Mouse (Mus musculus) kidney, adult 18-20 months (tissue): ENCODE results near the gene Nmnat3.
"Not testable (repeated sequence)": the region's sequence is repeated elsewhere in the genome, so short reads cannot be mapped to it uniquely, and the experiment has no call there.

Experiments used
- DNase-seq: peaks from one replicate; pipeline ENCODE4 v3.0.0; 2021

The Nmnat3 gene

GRCm38 (mm10) chr9:98287135-98287534, at the start of gene Nmnat3:
Gene Nmnat3, plus strand, starts transcription at chr9:98287435.
- DNase-seq: not testable (repeated sequence)

DNA sequence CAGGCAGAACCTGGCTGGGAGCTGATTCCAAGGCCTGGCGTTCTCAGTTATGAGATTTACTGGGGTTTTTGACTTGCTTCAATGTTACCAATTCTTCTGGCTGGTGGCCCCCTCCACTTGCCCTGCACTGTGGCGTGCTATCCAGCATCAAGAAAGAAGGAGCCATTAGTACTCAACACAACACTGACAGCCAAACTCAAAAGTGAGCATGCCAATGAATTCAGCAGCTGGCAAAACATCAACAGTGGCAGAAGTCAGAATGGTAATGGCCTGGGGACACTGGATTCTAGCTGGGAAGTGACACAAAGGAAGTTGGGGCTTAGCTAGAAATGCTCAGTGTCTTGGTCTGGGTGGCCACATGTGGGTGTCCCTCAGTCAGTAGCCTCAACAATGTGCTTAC, 43.8 kb upstream of the Nmnat3 start:
- DNase-seq: no peak

GRCm38 (mm10) chr9:98244223-98244622, 43.0 kb upstream of the Nmnat3 start:
- peak; percentile 25 for DNase-seq

DNA sequence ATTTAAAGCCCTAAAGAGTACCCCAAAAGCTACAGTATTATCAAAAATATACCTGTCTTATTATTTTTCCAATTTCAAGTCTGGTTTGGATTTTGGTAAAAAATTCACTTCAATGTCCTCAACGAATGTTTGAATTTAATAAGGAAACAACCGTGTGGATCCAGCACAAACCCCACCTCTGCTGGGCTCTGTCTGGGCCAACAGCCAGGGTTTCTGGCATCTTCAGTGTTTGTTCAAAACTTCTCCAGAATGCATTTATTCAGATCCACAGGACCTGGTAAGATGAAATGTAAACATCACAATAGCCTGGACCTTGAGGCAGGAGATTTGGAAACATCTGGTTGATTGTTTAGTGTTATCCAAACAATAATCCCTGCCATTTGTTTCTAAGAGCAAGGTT, 42.0 kb upstream of the Nmnat3 start:
- no peak for DNase-seq

DNA sequence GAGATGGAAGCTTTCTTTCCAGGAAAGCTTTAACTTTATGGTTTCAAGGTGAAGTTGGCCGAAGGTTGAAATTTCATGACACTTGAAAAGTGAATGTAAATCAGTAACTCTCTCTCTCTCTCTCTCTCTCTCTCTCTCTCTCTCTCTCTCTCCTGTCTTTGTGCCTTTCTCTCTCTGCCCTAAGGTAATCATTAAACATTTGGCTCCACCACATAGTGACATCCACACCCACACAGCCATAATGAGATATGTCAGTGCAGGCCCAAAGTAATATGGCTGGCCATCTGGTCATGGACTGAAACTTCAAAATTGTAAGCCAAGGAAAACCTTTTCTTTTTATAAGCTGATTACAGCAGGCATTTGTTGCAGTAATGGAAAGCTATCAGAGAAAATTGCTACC, 40.9 kb upstream of the Nmnat3 start:
- no peak for DNase-seq

DNA sequence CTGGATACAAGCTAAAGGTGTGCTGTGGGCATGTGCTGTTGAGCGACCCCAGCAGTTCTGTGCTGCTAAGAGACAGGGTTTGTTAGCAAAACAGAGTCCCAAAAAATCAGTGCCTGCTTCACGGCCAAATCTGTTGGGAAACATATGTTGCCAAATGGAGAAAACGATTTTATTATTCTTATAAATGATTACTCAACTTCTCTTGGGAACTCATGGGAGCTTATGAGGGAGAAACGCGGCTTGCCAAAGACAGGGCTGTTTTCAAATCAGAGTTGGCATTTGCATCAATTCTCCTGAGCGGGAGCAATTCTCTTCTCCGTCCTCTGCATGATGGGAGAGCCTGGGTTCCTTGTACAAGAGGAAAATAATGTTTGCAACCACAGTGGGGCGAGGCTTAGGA, 27.0 kb upstream of the Nmnat3 start:
- no peak for DNase-seq

- no peak for DNase-seq
Observed at GRCm38 (mm10) chr9:98261461-98262011, 25.7 kb upstream of the Nmnat3 start.

DNA sequence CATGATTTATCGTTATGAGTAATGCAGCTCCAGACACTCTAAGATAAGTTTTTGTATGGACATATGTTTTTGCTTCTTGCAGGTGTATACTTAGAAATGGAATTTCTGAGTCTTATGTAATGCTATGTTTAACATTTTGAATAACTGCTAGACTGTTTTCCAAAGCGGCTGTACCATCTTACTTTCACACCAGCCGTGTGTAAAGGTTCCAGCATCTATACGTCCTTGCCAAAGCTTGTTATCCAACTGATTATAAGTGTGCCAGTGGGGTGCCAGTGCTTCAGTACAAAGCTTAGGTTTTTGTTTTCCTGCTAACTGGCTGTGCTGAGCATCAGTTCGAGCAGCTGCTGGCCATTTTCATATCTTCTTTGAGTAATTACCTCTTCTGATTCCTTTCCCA, 22.3 kb upstream of the Nmnat3 start:
- DNase-seq: no peak

DNA sequence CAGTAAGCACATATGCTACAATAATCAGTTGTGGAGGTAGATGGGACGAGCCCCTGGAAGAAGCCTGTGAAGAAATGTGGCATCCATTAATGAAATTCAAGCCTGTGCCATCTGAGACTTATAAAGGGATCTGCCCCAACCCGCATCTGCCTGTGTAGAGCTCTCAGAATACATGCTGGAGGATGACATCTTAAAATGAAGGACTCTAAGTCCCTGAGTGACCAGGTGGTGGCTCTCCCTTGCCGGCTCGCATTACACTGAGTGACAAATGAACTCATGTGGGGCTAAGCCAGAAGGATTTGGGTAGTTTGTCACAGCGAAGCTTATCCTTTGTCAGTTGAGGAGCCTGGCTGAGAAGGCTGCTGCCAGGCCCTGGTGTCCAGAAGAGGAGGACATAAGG, 14.5 kb upstream of the Nmnat3 start:
- no peak for DNase-seq

GRCm38 (mm10) chr9:98275080-98275479, 12.2 kb upstream of the Nmnat3 start:
- DNase-seq: peak; percentile 19

DNA sequence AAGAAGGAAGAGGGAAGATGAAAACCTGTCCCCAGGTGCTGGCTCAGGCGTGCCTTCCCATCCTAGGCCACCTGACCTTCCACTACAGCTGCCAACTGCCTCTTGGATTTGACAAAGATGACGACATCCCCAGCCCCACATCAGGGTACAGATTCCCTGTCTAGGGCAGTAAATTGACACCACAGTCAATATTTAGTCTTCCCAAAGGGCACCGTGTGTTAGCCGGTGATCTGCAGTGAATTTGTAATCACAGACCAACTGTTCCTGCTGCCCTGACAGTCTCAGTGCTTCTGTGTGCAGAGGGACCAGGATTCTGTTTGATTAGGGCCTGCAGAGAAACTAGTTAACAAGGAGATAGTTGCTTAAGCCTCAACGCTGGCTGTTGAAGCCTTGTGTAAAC, 7.1 kb upstream of the Nmnat3 start:
- no peak for DNase-seq

DNA sequence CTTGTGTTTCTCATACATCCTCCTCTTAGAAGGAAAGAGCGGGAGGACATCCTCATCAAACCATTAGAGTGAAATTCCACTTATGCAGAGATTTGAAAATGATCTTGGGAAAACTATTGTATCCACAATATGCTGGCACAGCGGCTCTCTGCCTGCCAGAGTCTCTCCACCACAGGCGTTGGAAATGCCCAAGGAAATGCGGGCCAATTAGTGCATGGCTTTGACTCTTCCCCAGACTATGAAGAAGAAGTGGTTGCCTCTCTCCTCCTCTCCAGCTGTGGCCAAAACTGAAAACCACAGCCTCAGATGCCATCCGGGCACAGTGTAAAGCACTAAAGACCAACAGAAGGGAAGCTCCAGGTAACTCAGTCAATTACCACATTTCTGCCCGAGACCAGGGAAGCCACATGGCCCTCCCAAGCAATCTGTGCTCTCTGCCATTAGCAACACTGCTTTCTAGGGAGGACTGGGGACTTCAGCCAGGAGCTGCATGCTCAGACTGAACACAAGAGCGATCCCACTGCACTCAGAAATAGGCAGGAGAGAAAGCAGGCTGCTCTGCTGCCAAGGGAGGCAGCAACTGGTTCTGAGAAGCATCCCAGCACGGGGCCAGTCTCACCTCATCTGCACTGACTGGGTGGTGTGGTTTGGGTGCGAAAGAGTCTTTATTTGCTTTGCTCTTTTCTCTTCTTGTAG, 1.5 kb upstream of the Nmnat3 start:
- no peak for DNase-seq

DNA sequence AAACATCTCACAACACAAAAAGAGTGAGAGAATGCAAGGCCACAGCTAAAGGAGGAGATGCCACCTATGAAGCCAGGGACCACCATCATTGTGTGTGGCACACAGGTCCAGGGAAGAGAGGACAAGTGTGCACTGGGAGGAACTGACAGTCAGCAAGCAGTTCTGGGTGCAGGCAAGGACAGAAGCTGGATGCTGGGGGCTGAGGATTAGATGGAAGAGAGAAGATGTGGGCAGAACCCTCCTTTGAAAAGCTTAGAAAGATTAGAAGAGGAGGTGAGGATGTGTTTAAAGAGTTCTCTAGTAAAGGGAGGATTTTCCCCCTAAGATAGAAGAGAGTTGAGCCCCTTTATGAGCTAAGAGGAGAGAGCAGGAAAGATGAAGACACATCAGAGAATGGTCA, 2.4 kb downstream of the Nmnat3 start:
- DNase-seq: no peak

GRCm38 (mm10) chr9:98290591-98290990, 3.4 kb downstream of the Nmnat3 start:
- no peak for DNase-seq

GRCm38 (mm10) chr9:98296383-98297201, 9.4 kb downstream of the Nmnat3 start:
- DNase-seq: peak; percentile 95

DNA sequence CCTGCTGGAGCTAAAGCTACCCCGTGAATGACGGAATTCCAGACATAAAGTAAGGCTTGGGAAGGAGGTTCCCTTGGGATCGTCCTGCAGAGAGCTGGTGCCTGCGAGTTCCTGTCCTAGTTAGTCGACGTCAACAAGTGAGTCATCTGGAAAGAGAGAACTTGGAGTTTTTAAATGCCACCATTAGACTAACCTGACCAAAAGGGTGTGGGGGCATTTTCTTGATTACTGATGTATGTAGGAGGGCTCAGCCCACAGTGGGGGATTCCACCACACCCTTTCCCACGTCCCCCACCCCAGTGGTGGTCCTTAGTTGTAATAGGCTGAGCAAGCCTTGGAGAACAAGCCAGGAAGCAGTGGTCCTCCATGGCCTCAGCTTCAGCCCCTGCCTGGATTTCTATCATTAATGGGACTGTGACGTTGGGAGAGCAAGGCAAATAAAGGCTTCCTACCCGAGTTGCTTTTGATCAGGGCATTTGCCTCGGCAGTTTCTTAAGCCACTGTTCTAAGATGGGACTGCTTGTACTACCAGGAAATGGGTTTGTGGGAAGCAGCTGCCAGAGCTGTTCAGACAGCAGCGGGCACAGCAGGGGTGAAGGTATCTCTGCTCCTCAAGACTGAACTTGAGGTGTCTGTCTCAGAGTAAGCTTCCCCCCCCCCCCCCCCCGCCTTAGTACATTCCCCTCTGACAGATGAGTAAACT, 10.2 kb downstream of the Nmnat3 start:
- DNase-seq: peak; percentile 16

- peak; percentile 37 for DNase-seq
Observed at GRCm38 (mm10) chr9:98297937-98298595, 10.8 kb downstream of the Nmnat3 start.

DNA sequence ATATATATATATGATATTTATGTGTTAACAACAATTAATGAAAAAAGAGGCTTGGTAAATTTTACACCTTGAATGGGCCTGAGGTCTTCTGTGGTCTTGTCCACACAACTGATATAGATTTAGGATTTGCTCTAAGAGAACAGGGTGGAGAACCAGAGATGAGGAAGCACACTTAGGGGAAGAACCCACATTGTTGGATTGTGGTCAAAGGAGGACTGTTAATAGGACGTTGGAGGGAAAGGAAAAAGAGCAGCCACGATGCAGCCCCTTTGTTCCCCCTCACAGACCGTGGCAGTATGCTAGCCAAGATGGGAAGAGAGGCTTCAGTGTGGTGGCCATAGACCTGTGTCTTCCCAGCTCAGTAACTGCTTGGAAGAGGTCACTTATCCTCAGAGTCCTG, 11.5 kb downstream of the Nmnat3 start:
- DNase-seq: no peak

DNA sequence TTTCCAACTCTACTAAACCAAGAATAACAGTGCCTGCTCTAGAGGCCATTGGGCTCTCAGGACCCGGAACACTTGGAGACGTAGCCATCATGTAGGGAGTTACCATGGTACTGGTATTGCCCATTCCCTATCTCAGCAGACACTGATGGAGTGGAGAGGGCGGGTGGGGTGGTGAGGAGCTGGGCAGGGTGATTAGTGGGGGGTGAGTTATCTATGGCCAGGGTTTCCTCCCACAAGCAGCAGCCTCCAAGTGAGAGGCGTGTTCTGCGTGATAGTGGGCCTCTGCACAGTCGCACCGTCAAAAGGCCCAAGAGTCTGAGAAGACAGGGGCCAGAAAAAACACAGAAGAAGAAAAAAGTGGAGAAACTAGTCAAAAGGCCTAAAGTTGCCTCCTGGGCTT, 12.0 kb downstream of the Nmnat3 start:
- DNase-seq: no peak

GRCm38 (mm10) chr9:98300582-98300981, 13.3 kb downstream of the Nmnat3 start:
- DNase-seq: no peak

DNA sequence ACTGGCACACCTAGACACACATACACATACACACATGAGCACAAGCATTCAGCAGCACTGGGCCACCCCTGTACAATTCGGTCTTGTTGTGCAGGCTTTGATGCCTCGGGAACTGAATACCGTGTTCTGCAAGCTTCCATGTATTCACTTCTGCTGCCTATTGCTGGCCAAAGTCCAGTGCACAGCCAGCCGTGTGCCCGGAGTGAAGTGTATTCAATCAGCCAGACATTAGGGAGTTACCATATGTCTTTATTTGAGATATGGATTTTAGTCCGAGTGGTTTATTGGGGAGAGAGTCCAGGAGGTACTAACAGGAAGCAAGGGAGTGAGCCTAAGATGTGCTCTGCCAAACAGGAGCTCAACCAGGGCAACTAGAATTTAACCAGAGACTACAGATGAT, 19.8 kb downstream of the Nmnat3 start:
- DNase-seq: no peak

DNA sequence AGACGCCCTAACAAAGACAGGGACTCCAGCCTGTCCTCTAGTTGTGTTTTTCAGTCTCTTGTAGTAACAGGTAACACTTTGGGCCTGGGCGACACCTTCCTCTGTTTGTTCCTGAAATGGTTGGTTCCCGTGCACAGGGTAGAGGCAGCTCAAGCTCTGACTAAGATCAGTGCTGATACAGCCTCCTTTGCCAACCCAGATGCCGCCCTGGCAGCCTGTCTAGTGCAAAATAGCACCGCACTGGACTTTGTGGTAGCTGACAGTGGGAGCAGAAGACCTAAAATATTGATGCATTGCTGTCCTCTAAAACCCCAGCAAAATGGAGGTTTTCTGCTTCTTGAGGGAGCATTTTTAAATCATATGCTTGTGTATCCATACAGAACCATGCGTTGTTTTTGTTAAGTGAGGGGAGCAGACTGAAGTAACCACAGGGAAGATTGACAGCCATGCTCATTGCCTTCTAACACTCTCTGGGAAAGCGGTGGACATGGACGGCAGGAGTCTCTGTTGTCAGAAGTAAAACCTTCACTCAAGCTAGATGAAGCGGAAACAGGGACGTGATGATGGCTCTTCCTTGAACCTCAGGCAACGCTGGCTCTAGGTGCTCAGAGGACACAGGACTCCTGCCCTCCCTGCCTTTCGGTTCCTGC, 24.2 kb downstream of the Nmnat3 start:
- no peak for DNase-seq
